Mouse (Mus musculus) layer of hippocampus, adult 9-10 months (tissue): Measurements from ENCODE around the gene Zswim3.
A peak's percentile ranks its signal among the peaks of the same experiment; 100 is the strongest.

Source experiments
- DNase-seq: peaks from one replicate; pipeline ENCODE4 v3.0.0; 2022; ENCODE audit warnings: low spot score

The Zswim3 gene

DNA sequence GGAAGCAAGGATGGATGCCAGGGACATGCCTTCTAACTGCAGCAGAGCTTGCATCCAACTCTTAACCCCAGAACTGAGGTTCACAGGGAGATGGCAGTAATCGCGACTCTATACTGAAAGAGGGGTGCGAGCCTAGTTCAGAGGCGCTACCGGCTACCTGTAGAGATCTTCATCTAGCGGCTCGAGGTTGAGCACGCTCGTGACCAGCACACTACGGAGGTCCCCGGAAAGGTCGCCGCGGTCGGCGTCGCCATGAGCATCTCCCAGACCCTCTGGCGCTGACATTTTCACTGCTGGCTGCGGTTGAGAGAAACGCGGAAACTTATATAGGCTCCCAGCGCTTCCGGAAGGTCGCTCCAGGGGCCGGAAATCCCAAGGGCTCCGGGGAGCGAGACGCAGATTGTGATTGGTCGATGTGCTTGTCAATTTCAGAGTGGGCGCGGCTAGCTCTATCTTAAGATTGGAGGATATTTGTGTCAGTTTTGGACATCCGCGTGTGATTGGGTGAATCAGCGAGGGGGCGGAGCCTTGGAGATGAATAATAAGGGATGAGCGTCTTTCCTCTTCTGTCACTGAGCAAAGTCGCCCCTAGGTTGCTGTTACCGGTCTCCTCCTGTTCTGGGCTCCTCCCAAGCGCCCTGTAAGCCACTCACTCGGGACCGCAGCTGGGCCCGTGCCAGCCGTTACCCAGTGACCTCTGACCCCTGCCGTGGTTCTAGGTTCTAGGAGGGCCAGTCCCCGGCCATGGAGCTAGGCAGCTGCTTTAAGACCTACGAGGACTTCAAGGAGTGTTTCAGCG is at the start of gene Zswim3, which contains the start of gene Acot8:
TSS of gene Zswim3 (plus strand) at position 566 of the 799 bp plus-strand sequence.
TSS of gene Acot8 (minus strand) at position 350 of the 799 bp plus-strand sequence.
- DNase-seq: peak; percentile 100

GRCm38 (mm10) chr2:164757841-164758240 is 47.1 kb upstream of the Zswim3 start:
- DNase-seq: no peak

- DNase-seq: no peak
These were observed 46.2 kb upstream of the Zswim3 start for GRCm38 (mm10) chr2:164758692-164759091.

- no peak for DNase-seq
These were observed 44.7 kb upstream of the Zswim3 start for GRCm38 (mm10) chr2:164760059-164760833.

DNA sequence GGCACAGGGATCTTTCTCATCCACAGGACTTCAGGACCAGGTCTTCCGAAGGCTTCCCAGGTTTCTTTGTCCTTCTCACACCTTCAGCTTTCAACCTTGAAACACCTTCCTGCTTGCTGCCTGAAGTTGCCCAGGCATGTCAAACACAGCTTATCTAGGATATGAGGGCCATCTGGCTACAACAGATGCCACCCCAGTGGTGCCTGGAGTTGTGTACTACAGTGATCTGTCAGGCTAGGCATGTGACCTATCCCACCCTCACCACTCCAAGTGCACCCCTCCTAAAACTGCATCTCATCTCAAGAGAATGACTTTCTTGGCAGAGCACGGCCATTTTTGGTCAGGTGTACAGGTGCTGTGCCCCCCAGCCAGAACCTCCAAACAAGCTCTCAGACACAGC is 43.4 kb upstream of the Zswim3 start:
- DNase-seq: no peak

DNA sequence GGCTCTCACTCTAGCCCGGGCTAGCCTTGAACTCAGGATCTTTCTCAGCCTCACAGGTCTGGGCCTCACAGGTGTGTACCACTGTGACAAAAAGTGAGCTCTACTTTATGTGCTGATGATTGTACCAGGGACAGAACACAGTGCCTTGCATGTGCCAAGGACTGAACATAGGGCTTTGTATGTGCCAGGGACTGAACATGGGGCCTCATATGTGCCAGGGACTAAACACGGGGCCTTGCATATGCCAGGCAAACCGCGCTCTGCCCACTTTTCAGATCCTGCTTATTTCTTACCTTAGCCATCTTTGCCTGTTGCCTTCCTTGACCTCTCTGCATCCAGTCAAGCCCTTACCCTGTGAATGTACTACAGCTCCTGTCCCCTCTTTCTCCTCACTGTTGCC is 42.9 kb upstream of the Zswim3 start:
- no peak for DNase-seq

- DNase-seq: no peak
These were observed 42.3 kb upstream of the Zswim3 start for GRCm38 (mm10) chr2:164762593-164762992.

- no peak for DNase-seq
These were observed 39.1 kb upstream of the Zswim3 start for GRCm38 (mm10) chr2:164765841-164766240.

DNA sequence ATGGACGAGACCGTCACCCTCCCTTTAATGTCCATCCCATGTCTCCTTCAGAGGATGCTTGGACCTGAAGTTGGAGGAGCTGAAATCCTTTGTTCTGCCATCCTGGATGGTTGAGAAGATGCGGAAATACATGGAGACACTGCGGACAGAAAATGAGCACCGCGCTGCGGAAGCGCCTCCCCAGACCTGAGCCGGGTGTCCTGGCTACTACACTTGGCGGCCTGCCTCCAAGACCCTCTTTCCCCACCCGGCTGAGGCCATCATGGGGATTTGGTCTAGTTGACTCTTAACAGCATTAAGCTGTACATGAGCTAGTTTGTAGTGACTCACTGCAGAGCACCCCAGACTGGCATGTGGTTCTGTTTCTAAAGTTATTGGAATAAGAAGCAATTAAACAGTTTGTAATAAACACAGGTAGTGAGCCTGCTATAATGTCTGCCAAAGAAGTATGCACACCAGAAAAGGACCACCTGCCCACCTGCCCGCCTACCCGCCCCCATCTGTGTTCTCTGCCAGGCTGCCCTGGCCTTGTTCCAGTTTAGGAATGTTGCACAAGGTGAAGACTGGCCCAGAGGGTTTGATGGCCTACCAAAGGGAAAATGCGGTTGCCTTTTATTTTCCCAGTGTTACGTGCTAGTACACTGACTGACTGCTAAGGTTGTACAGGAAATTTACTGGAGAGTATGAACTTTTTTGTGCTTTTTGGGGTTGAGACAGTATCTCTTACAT is 36.9 kb upstream of the Zswim3 start:
- no peak for DNase-seq

GRCm38 (mm10) chr2:164769258-164770037 is 35.5 kb upstream of the Zswim3 start, which contains the start of gene Ube2c:
Gene Ube2c (plus strand): TSS chr2:164769898.
- peak; percentile 96 for DNase-seq

- DNase-seq: no peak
These were observed 34.6 kb upstream of the Zswim3 start for GRCm38 (mm10) chr2:164770279-164770678.

DNA sequence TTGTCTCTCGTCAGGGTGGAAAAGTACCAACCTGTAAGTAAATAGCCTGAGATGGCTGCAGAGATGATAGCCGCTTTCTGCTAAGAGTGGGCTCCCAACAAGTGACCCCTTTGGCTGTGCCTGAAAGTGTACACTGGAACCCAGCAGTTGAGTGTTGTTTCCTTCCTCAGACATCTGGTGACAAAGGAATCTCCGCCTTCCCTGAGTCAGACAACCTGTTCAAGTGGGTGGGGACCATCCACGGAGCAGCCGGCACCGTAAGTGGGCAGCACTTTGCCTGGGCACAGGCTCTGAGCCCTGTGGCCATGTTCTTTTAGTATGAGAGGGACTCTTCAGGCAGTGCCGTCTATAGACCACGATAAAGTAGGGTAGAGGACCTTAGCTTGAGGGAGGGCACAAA is 33.8 kb upstream of the Zswim3 start:
- DNase-seq: no peak

GRCm38 (mm10) chr2:164773229-164773988 is 31.5 kb upstream of the Zswim3 start:
- no peak for DNase-seq

DNA sequence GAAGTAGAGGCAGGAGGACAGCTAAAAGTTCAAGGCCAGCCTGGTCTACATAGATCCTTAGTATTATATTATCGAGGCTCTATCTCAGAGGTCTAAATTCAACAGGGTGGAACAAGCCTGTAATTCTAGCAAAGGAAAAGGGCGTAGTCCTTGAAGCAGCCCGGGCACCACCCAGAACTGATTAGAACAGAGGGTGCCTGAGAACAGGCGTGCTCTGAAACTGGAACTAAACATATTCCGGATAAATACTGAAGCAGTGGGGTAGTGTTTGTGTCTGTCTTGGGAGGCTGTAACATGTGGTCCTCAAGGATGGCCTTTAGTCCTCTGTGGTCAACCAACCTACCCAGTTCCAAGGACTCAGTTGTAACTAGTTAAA is 30.9 kb upstream of the Zswim3 start:
- no peak for DNase-seq

DNA sequence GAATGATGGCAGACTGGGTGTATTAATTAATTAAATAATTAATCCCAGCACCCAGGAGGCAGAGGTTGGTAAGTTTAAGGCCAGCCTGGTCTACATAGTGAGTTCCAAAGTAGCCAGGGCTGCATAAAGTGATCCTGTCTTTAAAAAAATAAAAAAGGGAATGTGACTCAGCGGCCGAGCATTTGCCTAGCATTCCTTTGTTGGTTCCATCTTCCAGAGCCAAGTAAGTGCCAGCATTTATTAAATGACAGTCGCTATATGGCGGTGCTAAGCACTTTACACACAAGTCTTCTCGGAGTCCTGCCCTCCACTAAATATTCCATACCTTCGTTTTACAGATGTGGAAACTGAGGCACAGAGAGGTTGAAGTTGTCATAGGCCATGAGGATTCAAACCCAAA is 28.8 kb upstream of the Zswim3 start:
- DNase-seq: no peak

- DNase-seq: no peak
These were observed 28.1 kb upstream of the Zswim3 start for GRCm38 (mm10) chr2:164776801-164777200.

DNA sequence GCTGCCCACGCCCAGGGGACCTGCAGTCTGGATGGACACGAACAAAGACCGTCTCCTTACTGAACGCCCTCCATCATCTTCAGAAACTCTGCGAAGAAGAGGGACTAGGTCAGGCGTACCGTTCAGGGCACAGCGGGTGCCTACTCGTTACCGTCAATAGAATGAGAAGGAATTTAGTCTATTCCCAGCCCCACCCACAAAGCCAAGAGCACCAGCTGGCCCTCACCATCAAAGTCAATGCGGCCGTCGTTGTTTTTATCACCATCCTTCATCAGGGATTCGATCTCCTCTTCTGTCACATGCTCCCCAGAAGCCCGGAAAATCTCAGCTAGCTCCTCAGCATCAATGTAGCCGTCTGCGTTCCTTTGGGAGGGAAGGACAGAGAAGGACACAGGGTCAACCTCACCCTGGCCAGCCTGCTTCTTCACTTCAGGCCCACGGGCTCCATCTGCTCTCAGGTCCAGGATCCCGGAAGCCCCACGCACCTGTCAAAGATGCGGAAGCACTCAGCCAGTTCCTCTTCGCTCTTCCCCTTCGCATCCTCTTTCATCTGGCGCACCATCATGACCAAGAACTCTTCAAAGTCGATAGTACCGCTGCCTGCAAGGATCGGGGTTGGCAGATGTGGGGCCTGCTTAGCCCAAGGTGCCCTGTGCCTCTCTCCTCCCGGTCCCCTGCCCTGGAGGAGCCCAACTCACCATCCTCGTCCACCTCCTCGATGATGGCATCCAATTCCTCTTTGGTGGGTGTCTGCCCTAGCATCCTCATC is 27.5 kb upstream of the Zswim3 start:
- DNase-seq: no peak

DNA sequence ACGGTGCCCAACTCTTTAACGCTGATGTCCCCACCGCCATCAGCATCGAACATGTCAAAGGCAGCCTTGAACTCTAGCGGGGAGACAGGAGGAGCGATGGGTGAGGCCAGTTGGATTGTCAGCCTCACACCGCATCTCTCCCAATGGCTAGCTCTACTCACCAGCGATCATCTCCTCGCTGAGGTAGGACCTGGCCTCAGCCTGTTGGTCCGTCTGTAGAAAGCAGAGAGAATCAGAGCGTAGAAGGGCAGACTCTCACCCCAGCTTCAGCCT is 26.9 kb upstream of the Zswim3 start:
- DNase-seq: no peak

GRCm38 (mm10) chr2:164778809-164779208 is 26.1 kb upstream of the Zswim3 start:
- no peak for DNase-seq

DNA sequence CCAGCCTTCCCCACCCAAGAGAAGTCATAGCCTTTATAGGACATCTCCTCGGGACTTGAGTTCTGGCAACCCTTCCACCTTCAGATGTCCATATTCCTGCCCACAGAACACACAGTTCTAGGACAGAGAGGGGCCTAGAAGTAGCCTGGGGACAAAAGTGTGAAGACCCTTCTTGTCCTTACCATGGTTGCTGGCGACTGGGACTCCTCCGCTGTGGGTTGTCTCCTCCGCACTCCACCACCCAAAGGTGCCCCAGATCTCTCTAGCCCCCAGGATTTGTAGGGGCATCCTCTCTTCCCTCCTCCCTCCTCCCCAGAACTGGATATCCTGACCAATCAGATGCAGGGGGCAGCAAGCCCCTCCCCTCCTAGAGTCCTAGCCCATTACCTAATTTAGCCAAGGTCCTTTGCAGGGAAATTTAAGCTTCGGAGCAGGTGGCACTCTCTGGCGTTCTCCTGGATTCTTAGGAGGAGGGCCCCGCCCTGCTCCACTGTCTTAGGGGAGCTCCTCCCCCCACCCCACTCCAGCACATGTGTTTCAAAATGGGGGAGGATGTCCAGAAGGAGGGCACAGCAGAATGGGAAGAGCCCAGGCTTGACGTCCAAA is 25.3 kb upstream of the Zswim3 start, which contains the start of gene Tnnc2:
TSS of gene Tnnc2 (minus strand) at position 487 of the 606 bp plus-strand sequence.
- no peak for DNase-seq
